Mouse (Mus musculus) forebrain, embryonic 11.5 days (tissue): ENCODE measurements around the gene Snap91. TPM values are rescaled to one million over a fixed set of nuclear protein-coding genes. Genes with fewer than 3 reads are reported as not detected.
A peak's percentile ranks its signal among the peaks of the same experiment; 100 is the strongest.

Experiments
- ATAC-seq: fragments of 200-750 bp; cut with Nextera tagmentation; replicated peaks from 2 replicates; pipeline ENCODE4 v1.8.0; 2017; ENCODE audit warnings: moderate TSS enrichment; ENCODE audit not compliant: low FRiP score
- DNase-seq: peaks from one replicate; pipeline ENCODE4 v3.0.0-alpha.2; 2017; ENCODE audit warnings: low spot score
- H3K27ac ChIP-seq: fragments of 300-500 bp; sonication (generic); 2 replicates; pipeline ENCODE4 v1.5.1; 2014; ENCODE audit warnings: low read depth, low read length
- H3K27me3 ChIP-seq: fragments of 300-500 bp; sonication (generic); 2 replicates; pipeline ENCODE4 v1.6.1; 2014; ENCODE audit warnings: mild to moderate bottlenecking, low read length, mixed read lengths; ENCODE audit not compliant: control insufficient read depth, insufficient read depth
- H3K36me3 ChIP-seq: fragments of 300-500 bp; sonication (generic); 2 replicates; pipeline ENCODE4 v1.6.1; 2014; ENCODE audit warnings: mild to moderate bottlenecking, low read length, moderate library complexity, mixed read lengths; ENCODE audit not compliant: control insufficient read depth, insufficient read depth
- H3K4me1 ChIP-seq: fragments of 300-500 bp; sonication (generic); replicated peaks from 2 replicates; pipeline ENCODE4 v1.6.1; 2014; ENCODE audit warnings: low read length, mixed read lengths; ENCODE audit not compliant: control insufficient read depth, insufficient read depth
- H3K4me2 ChIP-seq: fragments of 300-500 bp; sonication (generic); 2 replicates; pipeline ENCODE4 v1.6.1; 2014; ENCODE audit warnings: low read depth, mild to moderate bottlenecking, low read length, moderate library complexity, mixed read lengths; ENCODE audit not compliant: severe bottlenecking
- H3K4me3 ChIP-seq: fragments of 300-500 bp; sonication (generic); 2 replicates; pipeline ENCODE4 v1.5.1; 2014; ENCODE audit warnings: low read depth, low read length
- H3K9ac ChIP-seq: fragments of 300-500 bp; sonication (generic); 2 replicates; pipeline ENCODE4 v1.6.1; 2014; ENCODE audit warnings: low read length
- H3K9me3 ChIP-seq: fragments of 300-500 bp; sonication (generic); 2 replicates; pipeline ENCODE4 v1.6.1; 2016; ENCODE audit warnings: low read length, mixed read lengths; ENCODE audit not compliant: control insufficient read depth
- WGBS: fragments of 180-500 bp; shearing (Covaris S2); extraction: QIAGEN DNeasy Blood & Tissue Kit; methylation state at CpG from one replicate; pipeline ENCODE4 v1.1.7; 2014; 5-methylcytosine and 5-hydroxymethylcytosine counted together
- polyA plus RNA-seq: library from polyadenylated mRNA; unstranded; fragments of >200 nt; fragmentation: Nextera tagmentation; extraction: Ambion mirVana; gene quantifications from 2 replicates; pipeline ENCODE4 v1.2.1, GENCODE M21; 2014

Gene Snap91
- polyA plus RNA-seq, 1 experiment from 2014 or later, result 8.6 TPM

GRCm38 (mm10) chr9:86778212-86778611, 102.2 kb downstream of the Snap91 start:
- Histone ChIP-seq H3K4me2 (no peak overlapping the region), H3K9me3 (no peaks in the 10 kb centered on the region), H3K4me3 (no peak overlapping the region), H3K27me3 (no peaks in the 10 kb centered on the region), H3K9ac (no peak overlapping the region), H3K4me1 (no peaks in the 10 kb centered on the region), H3K36me3 (no peaks in the 10 kb centered on the region), H3K27ac (no peak overlapping the region)
- 84% methylated on average over 4 of the region's 4 CpGs for WGBS
- ATAC-seq (no peak), DNase-seq (no peak)

DNA sequence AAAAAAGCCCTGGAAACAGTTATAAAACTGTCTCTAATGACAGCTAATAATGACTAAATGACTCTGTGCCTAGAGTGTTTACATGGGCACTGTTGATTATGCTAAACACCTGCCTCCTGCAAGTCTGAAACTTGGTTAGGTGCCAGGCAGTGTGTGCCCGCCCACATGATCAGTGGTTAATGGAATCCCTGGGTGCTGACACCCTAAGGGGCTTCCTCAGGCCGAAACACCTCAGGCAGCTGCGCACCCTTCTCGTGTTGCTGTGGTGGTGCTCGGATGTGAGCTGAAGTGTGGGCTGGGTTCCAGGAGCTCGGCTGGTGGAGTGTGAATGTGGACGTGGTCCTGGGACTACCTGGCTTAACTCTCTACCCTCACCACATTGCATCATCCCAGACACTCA, 103.1 kb downstream of the Snap91 start:
- Histone ChIP-seq H3K9ac (no peak overlapping the region), H3K27me3 (no peaks in the 10 kb centered on the region), H3K4me1 (no peaks in the 10 kb centered on the region), H3K4me2 (no peak overlapping the region), H3K4me3 (no peak overlapping the region), H3K27ac (no peak overlapping the region), H3K9me3 (no peaks in the 10 kb centered on the region), H3K36me3 (no peaks in the 10 kb centered on the region)
- DNase-seq (no peak), ATAC-seq (0 out of 2 replicates have a peak, but pooled peaks have one; percentile 21)
- WGBS, result 83% methylated on average over 7 of the region's 7 CpGs

- ATAC-seq, result no peak
- H3K4me1 ChIP-seq, result no peaks in the 10 kb centered on the region
- no peak overlapping the region for H3K27ac ChIP-seq
- no peaks in the 10 kb centered on the region for H3K9me3 ChIP-seq
- no peak overlapping the region for H3K9ac ChIP-seq
- H3K36me3 ChIP-seq, result no peaks in the 10 kb centered on the region
- H3K27me3 ChIP-seq, result no peaks in the 10 kb centered on the region
- no peak overlapping the region for H3K4me3 ChIP-seq
- WGBS, result 97% methylated on average over 6 of the region's 6 CpGs
- no peak overlapping the region for H3K4me2 ChIP-seq
- no peak for DNase-seq
Observed at GRCm38 (mm10) chr9:86775374-86775773, 105.1 kb downstream of the Snap91 start.

DNA sequence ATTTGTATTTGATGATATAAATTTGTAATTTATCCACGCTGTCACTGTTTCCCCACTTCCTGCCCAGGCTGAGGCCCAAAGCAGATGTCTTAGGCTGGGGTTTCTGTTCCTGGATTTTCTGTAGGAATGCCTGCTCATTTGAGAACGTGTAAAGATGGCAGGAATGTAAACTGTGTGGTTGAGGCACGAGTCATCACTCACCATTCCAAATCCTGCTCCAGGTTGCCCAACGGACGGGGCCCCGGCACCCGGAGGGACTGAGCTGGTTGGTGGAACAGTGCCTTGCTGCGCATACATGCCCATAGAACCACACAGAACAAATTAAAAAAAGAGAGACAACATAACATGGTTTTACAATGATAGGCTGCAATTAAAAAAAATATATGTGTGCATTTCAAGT, 106.5 kb downstream of the Snap91 start:
- no peaks in the 10 kb centered on the region for H3K4me1 ChIP-seq
- ATAC-seq (no peak), DNase-seq (no peak)
- H3K9me3 ChIP-seq, result no peaks in the 10 kb centered on the region
- no peak overlapping the region for H3K4me2 ChIP-seq
- no peak overlapping the region for H3K27ac ChIP-seq
- H3K9ac ChIP-seq, result no peak overlapping the region
- no peak overlapping the region for H3K4me3 ChIP-seq
- 90% methylated on average over 8 of the region's 8 CpGs for WGBS
- H3K27me3 ChIP-seq, result no peaks in the 10 kb centered on the region
- H3K36me3 ChIP-seq, result no peaks in the 10 kb centered on the region

DNA sequence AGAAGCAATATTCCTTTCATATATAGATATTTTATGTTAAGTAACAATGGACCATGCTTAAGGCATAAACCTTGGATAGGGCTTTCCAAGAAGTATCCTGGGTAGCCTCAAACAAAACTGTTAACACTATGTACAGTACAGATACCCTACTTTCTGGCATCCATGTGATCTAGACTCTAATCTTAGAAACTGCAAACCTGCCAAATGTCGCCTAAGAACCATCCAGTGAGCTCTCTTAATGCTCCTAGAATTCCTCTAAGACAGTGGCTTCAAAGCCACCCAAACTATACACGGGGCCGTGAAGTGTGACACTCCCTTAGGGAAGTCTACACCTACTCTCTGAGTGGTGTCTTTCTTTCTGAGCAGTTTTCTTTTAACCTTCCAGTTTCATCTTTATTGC, 107.6 kb downstream of the Snap91 start:
- Histone ChIP-seq H3K9ac (no peak overlapping the region), H3K27me3 (no peaks in the 10 kb centered on the region), H3K36me3 (no peaks in the 10 kb centered on the region), H3K4me2 (no peak overlapping the region), H3K4me1 (no peaks in the 10 kb centered on the region), H3K4me3 (no peak overlapping the region), H3K27ac (no peak overlapping the region), H3K9me3 (no peaks in the 10 kb centered on the region)
- DNase-seq (no peak), ATAC-seq (no peak)
- 89% methylated on average over 3 of the region's 3 CpGs for WGBS

GRCm38 (mm10) chr9:86766991-86767390, 113.5 kb downstream of the Snap91 start:
- Histone ChIP-seq H3K27ac (no peak overlapping the region), H3K4me3 (no peak overlapping the region), H3K36me3 (no peaks in the 10 kb centered on the region), H3K4me2 (no peak overlapping the region), H3K4me1 (no peaks in the 10 kb centered on the region), H3K9me3 (no peaks in the 10 kb centered on the region), H3K9ac (no peak overlapping the region), H3K27me3 (no peaks in the 10 kb centered on the region)
- DNase-seq, result no peak
- WGBS, result 88% methylated on average over 10 of the region's 10 CpGs
- no peak for ATAC-seq

DNA sequence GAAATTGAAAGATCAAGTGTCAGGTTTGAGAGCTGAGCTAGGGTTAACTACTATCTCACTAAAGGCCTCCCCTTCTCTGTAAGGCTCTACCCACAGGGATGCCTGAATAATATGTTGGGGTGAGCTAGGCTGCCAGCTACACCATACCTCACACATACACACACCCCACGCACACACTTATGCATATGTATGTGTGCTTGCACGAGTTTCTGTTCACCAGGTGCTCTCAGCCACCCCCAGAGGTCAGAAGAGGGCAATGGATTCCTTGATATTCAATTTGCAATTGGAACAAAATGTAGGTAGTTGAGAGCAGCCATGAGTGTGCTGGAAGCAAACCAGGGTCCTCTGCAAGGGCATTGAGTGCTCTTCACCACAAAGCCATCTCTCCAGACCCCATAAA, 116.5 kb downstream of the Snap91 start:
- ATAC-seq (no peak), DNase-seq (no peak)
- no peak overlapping the region for H3K4me3 ChIP-seq
- no peak overlapping the region for H3K27ac ChIP-seq
- H3K27me3 ChIP-seq, result no peaks in the 10 kb centered on the region
- H3K36me3 ChIP-seq, result no peaks in the 10 kb centered on the region
- no peak overlapping the region for H3K4me2 ChIP-seq
- no peak overlapping the region for H3K9ac ChIP-seq
- no peaks in the 10 kb centered on the region for H3K9me3 ChIP-seq
- WGBS, result 62% methylated on average over 2 of the region's 2 CpGs
- H3K4me1 ChIP-seq, result no peaks in the 10 kb centered on the region

- DNase-seq, result no peak
- H3K27me3 ChIP-seq, result no peaks in the 10 kb centered on the region
- ATAC-seq, result no peak
- H3K9me3 ChIP-seq, result no peaks in the 10 kb centered on the region
- H3K36me3 ChIP-seq, result no peaks in the 10 kb centered on the region
- no peak overlapping the region for H3K27ac ChIP-seq
- WGBS, result 67% methylated on average over 8 of the region's 8 CpGs
- H3K4me1 ChIP-seq, result no peaks in the 10 kb centered on the region
- no peak overlapping the region for H3K4me3 ChIP-seq
- no peak overlapping the region for H3K9ac ChIP-seq
- no peak overlapping the region for H3K4me2 ChIP-seq
Observed at GRCm38 (mm10) chr9:86762477-86763376, 117.7 kb downstream of the Snap91 start.
